Mouse (Mus musculus) embryo, embryonic 11 days (tissue): Measurements from ENCODE around the gene Psmd13.

ENCODE experiments used
- DNase-seq: peaks from one replicate; pipeline ENCODE4 v3.0.0-alpha.2; 2015

Gene Psmd13

GRCm38 (mm10) chr7:140907697-140908096 lies 25.9 kb downstream of the Psmd13 start:
- DNase-seq: no peak

- DNase-seq: no peak
Observed at GRCm38 (mm10) chr7:140908181-140908580, 26.4 kb downstream of the Psmd13 start.

- peak; percentile 90 for DNase-seq
Observed at GRCm38 (mm10) chr7:140908634-140909107, 26.9 kb downstream of the Psmd13 start.

GRCm38 (mm10) chr7:140912293-140912692 lies 30.5 kb downstream of the Psmd13 start:
- no peak for DNase-seq

GRCm38 (mm10) chr7:140912846-140913482 lies 31.2 kb downstream of the Psmd13 start:
- DNase-seq: no peak

- DNase-seq: no peak
Observed at GRCm38 (mm10) chr7:140914031-140914690, 32.4 kb downstream of the Psmd13 start.

GRCm38 (mm10) chr7:140919911-140920310 lies 38.1 kb downstream of the Psmd13 start:
- DNase-seq: no peak

- DNase-seq: no peak
Observed at GRCm38 (mm10) chr7:140920418-140921029, 38.8 kb downstream of the Psmd13 start, which contains the start of gene Nlrp6. TSS of gene Nlrp6 (plus strand) at chr7:140920902.

- DNase-seq: no peak
Observed at GRCm38 (mm10) chr7:140921225-140921975, 39.6 kb downstream of the Psmd13 start.

GRCm38 (mm10) chr7:140922398-140923069 lies 40.8 kb downstream of the Psmd13 start:
- DNase-seq: peak; percentile 64

- DNase-seq: peak; percentile 41
Observed at GRCm38 (mm10) chr7:140923070-140923775, 41.5 kb downstream of the Psmd13 start.

- DNase-seq: no peak
Observed at GRCm38 (mm10) chr7:140927181-140927580, 45.4 kb downstream of the Psmd13 start.

GRCm38 (mm10) chr7:140938436-140938835 lies 56.7 kb downstream of the Psmd13 start:
- DNase-seq: no peak

- DNase-seq: no peak
Observed at GRCm38 (mm10) chr7:140938896-140939295, 57.1 kb downstream of the Psmd13 start.

GRCm38 (mm10) chr7:140939669-140940171 lies 58.0 kb downstream of the Psmd13 start:
- peak; percentile 74 for DNase-seq

- DNase-seq: peak; percentile 90
Observed at GRCm38 (mm10) chr7:140941222-140942051, 59.7 kb downstream of the Psmd13 start, which contains the start of gene Pgghg. TSS of gene Pgghg (plus strand) at chr7:140941391.

- DNase-seq: no peak
Observed at GRCm38 (mm10) chr7:140942341-140942740, 60.6 kb downstream of the Psmd13 start.

- no peak for DNase-seq
Observed at GRCm38 (mm10) chr7:140942811-140943210, 61.0 kb downstream of the Psmd13 start.

GRCm38 (mm10) chr7:140943356-140943755 lies 61.6 kb downstream of the Psmd13 start:
- no peak for DNase-seq

- no peak for DNase-seq
Observed at GRCm38 (mm10) chr7:140944236-140944635, 62.5 kb downstream of the Psmd13 start.

GRCm38 (mm10) chr7:140945247-140945646 lies 63.5 kb downstream of the Psmd13 start:
- no peak for DNase-seq
